Mouse (Mus musculus): Measurements from ENCODE around the gene Eng.

Gene Eng

DNA sequence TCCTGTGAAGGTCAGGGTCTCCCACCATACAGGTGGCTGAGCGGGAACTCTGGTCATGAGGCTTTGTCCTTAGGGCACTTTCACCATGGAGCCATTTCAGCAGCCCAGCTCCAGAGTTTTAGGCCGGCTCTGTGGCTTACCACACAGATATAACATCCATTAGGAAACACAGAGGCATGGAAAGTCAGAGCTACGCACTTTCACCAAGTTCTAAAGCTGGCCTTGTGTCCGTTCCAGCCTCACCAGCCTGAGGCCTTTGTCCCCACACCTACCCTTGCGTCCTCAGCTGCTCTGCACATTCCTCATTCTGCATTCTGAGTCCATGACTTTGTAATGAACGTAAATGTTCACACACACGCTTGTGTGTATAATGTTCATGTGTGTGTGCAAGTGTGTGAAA is 58.6 kb downstream of the Eng start:
- in situ Hi-C loops (cut with MboI, MseI): no loop called here

GRCm38 (mm10) chr2:32706971-32707370 is 60.6 kb downstream of the Eng start:
- in situ Hi-C loops (cut with MboI, MseI): no loop called here

- in situ Hi-C loops (cut with MboI, MseI): no loop called here
Observed at GRCm38 (mm10) chr2:32708643-32709042, 62.2 kb downstream of the Eng start.

DNA sequence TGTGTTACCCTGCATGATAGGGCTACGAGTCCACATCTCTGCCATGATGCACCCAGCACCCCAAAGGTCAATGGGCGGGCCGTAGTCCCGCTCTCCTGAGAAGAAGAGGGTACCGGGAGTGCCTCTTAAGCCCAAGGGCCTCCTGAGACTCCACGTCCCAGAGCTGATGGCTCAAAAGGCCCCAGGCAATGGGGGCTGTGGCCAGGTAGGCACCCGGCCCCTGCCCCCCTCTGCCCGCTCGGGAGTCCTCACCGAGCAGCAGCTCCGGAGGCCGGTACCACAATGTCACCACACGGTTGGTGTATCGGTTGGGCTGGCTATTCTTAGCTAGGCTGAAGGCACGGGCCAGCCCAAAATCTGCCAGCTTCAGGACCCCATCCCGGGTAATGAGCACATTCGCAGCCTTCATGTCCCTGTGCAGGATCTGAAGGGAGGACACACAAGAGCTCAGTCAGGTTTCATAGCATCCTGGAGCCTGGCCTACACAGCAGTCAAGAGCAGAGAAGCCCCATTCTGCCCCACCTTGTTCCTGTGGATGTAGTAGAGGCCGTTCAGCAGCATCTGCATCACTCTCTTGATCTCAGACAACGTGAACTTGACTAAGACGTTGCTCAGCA is 63.2 kb downstream of the Eng start:
- in situ Hi-C loops (cut with MboI, MseI): loop anchor here (5.0 kb wide), 1 partner anchor 48 kb away; the partner anchor contains the start of gene Tor2a

DNA sequence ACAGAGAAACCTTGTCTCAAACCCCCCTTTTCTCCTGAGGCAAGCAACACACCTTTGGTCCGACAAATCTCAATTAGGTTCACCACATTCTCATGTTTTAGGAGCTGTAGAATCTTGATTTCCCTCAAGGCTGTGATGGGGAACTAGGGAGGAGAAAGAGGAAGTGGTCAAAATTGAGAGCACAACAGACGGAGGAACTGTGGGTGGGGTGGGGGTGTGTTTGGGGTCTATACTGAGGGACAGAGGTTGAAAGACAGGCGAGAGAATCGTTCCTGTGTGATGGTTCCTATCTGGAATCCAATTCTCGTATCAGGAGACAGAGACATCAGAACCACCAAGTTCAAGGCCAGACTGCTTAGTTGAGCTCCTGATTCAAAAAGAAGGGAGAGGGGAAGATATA is 64.0 kb downstream of the Eng start:
- in situ Hi-C loops (cut with MboI, MseI): loop anchor here (5.0 kb wide), 1 partner anchor 47 kb away; the partner anchor contains the start of gene Tor2a

DNA sequence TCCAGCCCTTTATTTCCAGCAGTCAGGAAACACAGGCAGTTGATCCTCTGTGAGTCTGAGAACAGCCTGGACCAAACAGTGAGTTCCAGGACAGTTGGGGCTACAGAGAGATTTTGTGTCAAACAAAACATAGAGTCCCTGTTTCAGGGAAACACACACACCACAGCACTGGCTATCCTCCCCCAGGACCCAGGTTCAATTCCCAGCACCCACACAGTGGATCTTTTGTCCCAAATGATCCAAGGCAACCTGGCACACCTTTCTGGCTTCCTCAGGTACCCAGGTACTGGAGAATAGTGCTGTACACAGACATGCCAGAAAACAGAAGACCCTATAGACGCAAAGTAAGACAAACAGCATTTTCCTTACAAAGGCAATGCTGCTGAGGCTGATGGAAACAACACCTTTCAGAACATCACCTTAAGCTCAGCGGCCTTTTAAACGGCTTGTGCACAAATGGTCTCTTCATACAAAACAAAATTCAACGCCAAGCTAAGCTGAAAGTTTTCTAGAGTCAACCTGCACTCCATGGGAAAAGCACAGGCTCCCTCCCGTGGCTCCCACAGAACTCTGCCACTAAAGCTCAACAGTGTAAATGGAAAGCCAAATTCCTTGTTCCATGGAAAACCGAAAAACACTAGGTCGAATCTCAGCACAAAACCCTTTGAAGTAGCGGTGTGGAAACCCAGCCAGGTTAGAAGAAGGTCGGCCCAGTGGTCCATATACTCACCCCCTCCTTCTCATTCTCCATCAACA is 65.1 kb downstream of the Eng start:
- in situ Hi-C loops (cut with MboI, MseI): loop anchor here (5.0 kb wide), 1 partner anchor 46 kb away; the partner anchor contains the start of gene Tor2a

DNA sequence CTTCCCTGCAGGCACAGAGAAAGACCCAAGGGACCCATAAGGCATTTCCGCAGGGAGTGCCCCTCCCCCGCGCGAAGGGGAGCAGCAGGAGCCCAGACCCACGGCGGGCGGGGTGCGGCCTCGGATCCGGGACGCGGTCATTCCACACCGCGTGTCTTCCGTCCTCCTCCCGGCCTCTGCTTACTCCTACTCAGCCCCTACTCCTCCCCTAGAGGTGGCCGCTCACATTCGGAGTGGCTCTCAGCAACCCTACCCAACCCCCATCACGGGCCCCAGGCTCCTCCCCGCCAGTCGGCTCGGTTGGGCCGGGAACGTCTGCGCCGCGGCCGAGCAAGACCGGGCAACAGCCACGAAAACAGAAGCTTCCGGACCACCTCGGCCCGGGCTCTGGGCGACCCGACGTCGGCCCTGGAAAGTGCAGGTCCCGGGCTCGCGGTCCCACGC is 65.7 kb downstream of the Eng start:
- in situ Hi-C loops (cut with MboI, MseI): loop anchor here (5.0 kb wide), 1 partner anchor 45 kb away; the partner anchor contains the start of gene Tor2a

DNA sequence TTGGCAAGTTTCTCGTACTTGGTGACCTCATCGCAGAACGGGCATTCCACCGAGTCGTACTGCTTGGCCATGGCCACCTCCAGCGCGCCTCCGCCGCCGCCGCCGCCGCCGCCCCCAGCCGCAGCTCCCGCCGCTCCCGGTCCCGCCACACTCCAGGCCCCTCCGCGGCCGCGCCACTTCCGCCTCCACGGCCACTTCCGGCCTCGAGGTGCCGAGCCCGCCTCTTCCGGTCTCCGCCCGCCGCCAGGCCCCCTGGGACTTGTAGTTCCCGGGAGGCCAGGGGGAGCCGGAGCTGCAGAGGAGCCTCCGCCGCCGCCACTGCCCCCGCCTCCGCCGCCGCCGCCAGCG is 66.2 kb downstream of the Eng start:
- in situ Hi-C loops (cut with MboI, MseI): loop anchor here (5.0 kb wide), 1 partner anchor 45 kb away; the partner anchor contains the start of gene Tor2a

GRCm38 (mm10) chr2:32712934-32713817 is 66.8 kb downstream of the Eng start, which contains the start of gene Cdk9:
Gene Cdk9, minus strand, starts transcription at chr2:32713076.
- in situ Hi-C loops (cut with MboI, MseI): loop anchor here (5.0 kb wide), 1 partner anchor 44 kb away; the partner anchor contains the start of gene Tor2a

DNA sequence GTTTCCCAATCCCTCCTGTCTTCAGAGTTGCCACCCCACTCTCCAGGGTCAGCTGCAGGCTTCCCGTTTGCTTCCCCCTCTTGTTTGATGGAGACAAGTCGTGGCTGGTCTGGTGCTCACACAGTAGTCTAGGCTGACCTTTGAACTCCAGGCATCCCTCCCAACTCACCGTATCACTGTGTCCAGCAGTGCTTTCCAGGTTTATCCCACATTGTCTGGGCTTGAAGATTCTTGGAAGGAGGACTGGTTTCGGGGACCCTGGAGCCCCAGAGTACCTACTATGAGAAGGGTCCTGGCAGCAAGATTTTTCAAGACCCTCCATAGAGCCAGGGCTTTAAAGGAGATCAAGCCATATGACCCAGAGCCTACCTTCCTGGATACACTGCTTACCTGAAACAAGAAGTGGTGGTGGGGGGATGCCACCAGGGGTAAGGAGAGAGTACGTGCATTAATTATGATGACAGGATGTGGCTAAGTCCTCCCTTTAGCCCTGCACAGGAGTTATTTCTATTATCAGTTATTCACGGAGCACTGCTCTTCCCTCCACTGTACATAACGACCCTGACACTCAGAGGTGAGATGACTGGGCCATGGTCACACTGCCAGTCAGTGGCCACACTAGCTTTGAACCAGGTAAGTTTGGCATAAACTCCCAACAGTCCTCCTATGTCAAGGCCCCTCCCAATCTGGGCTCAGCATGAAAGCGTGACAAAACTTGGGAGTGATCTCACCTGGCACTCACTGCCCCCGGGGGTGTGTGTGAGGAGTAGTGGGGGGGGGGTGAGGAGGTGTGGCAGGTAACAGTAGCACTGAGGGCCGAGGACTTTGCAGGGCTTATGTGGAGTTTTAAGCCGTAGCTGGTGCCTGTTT is 68.0 kb downstream of the Eng start:
- in situ Hi-C loops (cut with MboI, MseI): loop anchor here (5.0 kb wide), 1 partner anchor 43 kb away; the partner anchor contains the start of gene Tor2a

GRCm38 (mm10) chr2:32714987-32715425 is 68.6 kb downstream of the Eng start:
- in situ Hi-C loops (cut with MboI, MseI): loop anchor here (5.0 kb wide), 1 partner anchor 42 kb away; the partner anchor contains the start of gene Tor2a

DNA sequence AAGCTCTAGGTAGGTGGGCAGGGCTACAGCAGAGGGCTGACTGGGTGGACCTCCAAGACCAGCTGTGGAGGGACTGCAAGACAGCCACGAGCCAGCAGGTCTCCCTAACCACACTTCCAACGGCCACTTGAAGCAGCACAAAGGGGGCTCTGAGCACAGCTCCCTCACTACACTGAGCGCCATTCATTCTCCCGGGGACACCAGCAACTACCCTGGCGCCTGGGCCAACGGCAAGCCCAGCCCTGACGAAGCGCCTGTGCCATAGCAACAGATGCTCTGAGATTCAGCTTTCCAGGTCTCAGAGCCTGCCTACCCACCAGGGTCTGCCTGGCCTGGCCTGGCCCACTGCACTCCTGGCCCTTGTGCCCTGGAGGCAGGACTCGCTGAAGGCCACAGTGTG is 72.4 kb downstream of the Eng start:
- in situ Hi-C loops (cut with MboI, MseI): no loop called here

GRCm38 (mm10) chr2:32720053-32720452 is 73.7 kb downstream of the Eng start:
- in situ Hi-C loops (cut with MboI, MseI): no loop called here

DNA sequence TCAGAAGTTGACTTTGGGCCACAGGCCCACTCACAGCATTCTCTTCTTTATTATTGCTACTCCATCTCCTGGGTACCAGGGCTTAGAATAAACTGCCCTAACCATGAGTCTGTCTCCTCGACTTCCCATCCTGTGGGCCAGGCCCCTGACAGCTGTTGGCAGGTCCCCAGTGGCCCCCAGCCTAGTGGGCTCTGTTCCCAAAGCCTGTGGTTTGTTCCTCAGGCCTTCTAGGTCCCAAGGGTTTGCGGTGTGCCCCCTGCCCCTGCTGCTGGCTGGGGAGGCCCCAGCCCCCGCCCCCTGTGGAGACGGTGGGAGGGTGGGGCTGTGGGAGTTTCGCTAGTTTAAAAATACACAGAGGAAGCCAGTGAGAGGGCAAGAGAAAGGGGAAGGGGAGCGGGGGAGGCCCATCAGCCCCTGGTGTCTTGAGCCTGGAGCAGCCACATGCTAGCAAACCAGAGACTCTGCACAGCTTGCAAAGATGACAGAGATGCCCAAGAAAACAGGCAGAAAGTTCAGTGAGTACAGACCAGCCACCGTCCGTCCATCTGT is 74.4 kb downstream of the Eng start, which contains the start of gene Sh2d3c:
Gene Sh2d3c, plus strand, starts transcription at position 375 of the 549 bp plus-strand sequence.
- in situ Hi-C loops (cut with MboI, MseI): no loop called here

- in situ Hi-C loops (cut with MboI, MseI): no loop called here
Observed at GRCm38 (mm10) chr2:32722046-32722445, 75.7 kb downstream of the Eng start.

DNA sequence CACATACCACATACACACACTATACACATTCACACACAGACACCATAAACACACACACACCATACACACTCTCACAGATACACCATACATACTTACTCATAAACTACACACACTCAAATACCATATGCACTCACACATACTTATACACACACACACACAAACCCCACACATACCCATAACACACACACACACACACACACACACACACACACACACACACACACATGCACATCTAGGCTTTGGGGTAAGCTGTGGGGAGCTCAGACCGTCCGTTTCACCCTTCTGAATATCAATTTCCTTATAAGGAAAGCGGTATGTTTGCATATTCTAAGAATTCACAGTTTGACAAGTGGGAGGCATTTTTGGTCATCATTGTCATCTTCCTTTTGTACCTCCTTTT is 76.2 kb downstream of the Eng start:
- in situ Hi-C loops (cut with MboI, MseI): no loop called here

- in situ Hi-C loops (cut with MboI, MseI): no loop called here
Observed at GRCm38 (mm10) chr2:32724149-32724548, 77.8 kb downstream of the Eng start.

GRCm38 (mm10) chr2:32724832-32725790 is 78.7 kb downstream of the Eng start:
- in situ Hi-C loops (cut with MboI, MseI): no loop called here

- in situ Hi-C loops (cut with MboI, MseI): no loop called here
Observed at GRCm38 (mm10) chr2:32727435-32727834, 81.0 kb downstream of the Eng start.
